Mouse (Mus musculus) C2C12 (cell line): Measurements from ENCODE around the gene Igf2r. TPM values are rescaled to one million over a fixed set of nuclear protein-coding genes. Genes with fewer than 3 reads are reported as not detected.
A peak's percentile ranks its signal among the peaks of the same experiment; 100 is the strongest.

Source experiments
- H3K27me3 ChIP-seq: one replicate; pipeline ENCODE4 v1.6.1; 2011; ENCODE audit not compliant: control insufficient read depth, insufficient read depth, insufficient read length
- H3K36me3 ChIP-seq: one replicate; pipeline ENCODE4 v1.6.1; 2011; ENCODE audit not compliant: control insufficient read depth, insufficient read depth
- H3K4me3 ChIP-seq: one replicate; pipeline ENCODE4 v1.5.1; 2011; ENCODE audit warnings: mild to moderate bottlenecking, control low read depth; ENCODE audit not compliant: poor library complexity, insufficient read depth, severe bottlenecking
- H3K79me2 ChIP-seq: one replicate; pipeline ENCODE4 v1.6.1; 2011; ENCODE audit not compliant: control insufficient read depth, insufficient read depth
- H3K79me3 ChIP-seq: one replicate; pipeline ENCODE4 v1.6.1; 2011; ENCODE audit warnings: low read depth, control low read depth
- H3ac ChIP-seq: one replicate; pipeline ENCODE3; 2011; ENCODE audit warnings: low read depth; ENCODE audit not compliant: control insufficient read depth, insufficient read length
- CEBPB ChIP-seq: IDR thresholded peaks from one replicate; pipeline ENCODE4 v1.6.1; 2011; ENCODE audit warnings: low read depth, mild to moderate bottlenecking, control low read depth, moderate library complexity
- CTCF ChIP-seq: IDR thresholded peaks from one replicate; pipeline ENCODE4 v1.5.1; 2011; ENCODE audit not compliant: control insufficient read depth, insufficient read depth, insufficient read length
- FOSL1 ChIP-seq: IDR thresholded peaks from one replicate; pipeline ENCODE4 v1.8.0; 2011; ENCODE audit warnings: mild to moderate bottlenecking, low read length; ENCODE audit not compliant: poor library complexity, insufficient read depth, severe bottlenecking
- MAX ChIP-seq: IDR thresholded peaks from one replicate; pipeline ENCODE4 v1.6.1; 2011; ENCODE audit warnings: mild to moderate bottlenecking, control low read depth
- MYOD1 ChIP-seq: IDR thresholded peaks from one replicate; pipeline ENCODE4 v1.6.1; 2011; ENCODE audit warnings: low read depth; ENCODE audit not compliant: control insufficient read depth, insufficient read length
- MYOG ChIP-seq: IDR thresholded peaks from one replicate; pipeline ENCODE4 v1.6.1; 2011; ENCODE audit not compliant: control insufficient read depth, insufficient read length; ENCODE audit errors: extremely low read depth
- USF1 ChIP-seq: IDR thresholded peaks from one replicate; pipeline ENCODE4 v1.6.1; 2011; ENCODE audit warnings: low read depth, mild to moderate bottlenecking, control low read depth, moderate library complexity
- polyA plus RNA-seq: library from polyadenylated mRNA; unstranded; fragments of >200 nt; fragmentation: generic; extraction: Trizol; gene quantifications from one replicate; pipeline ENCODE4 v1.2.1, GENCODE M21; 2012; ENCODE audit warnings: missing spikeins

Gene Igf2r
- polyA plus RNA-seq, 1 experiment = 2.3 TPM

DNA sequence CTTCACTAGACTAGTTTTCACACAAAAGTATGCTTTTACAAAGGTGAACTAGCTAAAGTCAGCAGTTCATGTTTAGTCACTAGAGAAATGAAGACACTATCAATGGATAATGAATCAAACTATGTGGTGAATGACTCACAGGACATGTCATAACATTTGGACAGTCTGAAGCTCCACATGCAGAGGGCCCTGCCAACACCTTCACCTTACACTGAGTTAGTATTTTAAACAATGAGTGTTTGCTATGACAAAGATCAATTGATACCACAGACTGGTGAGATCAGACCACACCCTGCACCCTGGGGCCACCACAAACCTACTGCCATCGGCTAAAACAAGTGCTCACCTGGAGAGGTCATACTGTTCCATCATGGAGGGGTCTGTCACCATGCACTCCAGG, 54.4 kb downstream of the Igf2r start:
- Histone ChIP-seq H3K27me3 (no peaks in the 10 kb centered on the region), H3ac (no peak overlapping the region), H3K79me3 (no peaks in the 10 kb centered on the region), H3K79me2 (no peaks in the 10 kb centered on the region), H3K36me3 (no peaks in the 10 kb centered on the region), H3K4me3 (no peak overlapping the region)
- TF ChIP-seq MAX (no peak), USF1 (no peak), MYOD1 (no peak), CEBPB (no peak), FOSL1 (no peak), CTCF (no peak), MYOG (no peak)

DNA sequence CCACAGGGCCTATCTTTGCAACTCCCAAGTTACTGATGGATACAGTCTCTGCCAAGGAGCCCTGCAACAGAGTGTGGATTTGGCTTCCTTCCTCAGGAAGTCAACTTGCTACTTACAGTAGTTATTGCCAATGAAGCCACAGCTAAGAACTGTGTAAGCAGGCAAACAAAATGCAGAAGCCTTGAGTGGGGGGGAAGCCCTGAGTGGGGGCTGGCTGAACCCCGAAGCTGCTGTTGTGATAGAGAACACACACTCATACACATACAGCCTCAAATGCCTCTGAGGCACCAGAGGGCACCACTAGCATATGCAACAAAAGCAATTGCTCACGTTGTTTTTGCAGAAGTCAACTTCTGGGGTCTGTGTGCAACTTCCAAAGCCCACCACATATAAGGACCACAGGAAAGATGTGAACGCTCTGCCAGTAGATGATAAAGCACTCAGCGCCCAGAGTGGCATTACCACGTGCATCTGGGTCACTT, 55.3 kb downstream of the Igf2r start:
- no peak overlapping the region for H3K4me3 ChIP-seq

DNA sequence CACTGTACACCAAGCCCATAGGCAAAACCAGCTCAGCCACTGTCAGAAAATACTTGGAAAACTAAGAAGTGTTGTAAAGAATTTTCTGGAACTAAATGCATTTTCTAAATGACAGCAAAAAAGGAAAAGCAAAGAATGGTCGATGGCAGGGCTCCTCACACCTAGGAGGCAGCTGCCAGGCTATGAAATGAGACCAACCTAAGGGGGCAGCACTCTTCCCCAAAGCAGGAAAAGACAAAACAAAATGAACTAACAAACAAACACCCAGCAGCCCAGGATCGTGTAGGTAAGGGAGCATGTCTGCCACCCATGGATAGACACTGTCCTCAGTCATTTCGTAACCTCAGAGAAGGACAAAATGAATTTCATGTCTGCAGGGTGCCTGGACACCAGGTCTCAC, 56.5 kb downstream of the Igf2r start:
- Histone ChIP-seq H3K27me3 (no peaks in the 10 kb centered on the region), H3K79me2 (no peaks in the 10 kb centered on the region), H3K36me3 (no peaks in the 10 kb centered on the region), H3ac (no peak overlapping the region), H3K79me3 (no peaks in the 10 kb centered on the region), H3K4me3 (no peak overlapping the region)
- TF ChIP-seq CTCF = no peak
- TF ChIP-seq FOSL1 = no peak
- TF ChIP-seq CEBPB = no peak
- no peak for TF ChIP-seq MAX
- TF ChIP-seq MYOG = no peak
- TF ChIP-seq MYOD1 = no peak
- TF ChIP-seq USF1 = no peak

More for the DNA sequence above, 55.3 kb downstream of the Igf2r start:
- no peaks in the 10 kb centered on the region for H3K79me3 ChIP-seq
- no peaks in the 10 kb centered on the region for H3K27me3 ChIP-seq
- no peak for TF ChIP-seq MYOG
- no peak for TF ChIP-seq USF1
- TF ChIP-seq FOSL1 = no peak
- H3K36me3 ChIP-seq = no peaks in the 10 kb centered on the region
- no peak overlapping the region for H3ac ChIP-seq
- H3K79me2 ChIP-seq = no peaks in the 10 kb centered on the region

DNA sequence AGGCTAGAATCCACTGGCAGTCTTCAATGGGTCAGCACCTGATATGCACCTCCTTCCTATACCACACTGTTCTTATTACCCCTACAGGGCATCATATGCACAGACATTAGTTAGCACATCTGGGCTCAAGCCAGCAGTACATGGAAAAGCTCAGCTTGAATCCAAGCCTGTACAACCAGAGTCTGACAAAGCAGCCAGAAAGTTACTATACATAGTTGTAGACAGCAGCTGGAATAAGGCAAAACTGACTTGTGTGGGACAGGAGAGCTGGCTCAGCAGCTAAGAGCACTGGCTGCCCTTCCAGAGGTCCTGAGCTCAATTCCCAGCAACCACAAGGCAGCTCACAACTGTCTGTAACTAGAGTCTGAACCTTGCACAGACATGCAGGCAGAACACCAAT, 57.3 kb downstream of the Igf2r start:
- Histone ChIP-seq H3K79me3 (no peaks in the 10 kb centered on the region), H3K4me3 (no peak overlapping the region), H3K79me2 (no peaks in the 10 kb centered on the region), H3K27me3 (no peaks in the 10 kb centered on the region), H3K36me3 (no peaks in the 10 kb centered on the region), H3ac (no peak overlapping the region)
- no peak for TF ChIP-seq MYOD1
- no peak for TF ChIP-seq FOSL1
- TF ChIP-seq MAX = no peak
- TF ChIP-seq CTCF = no peak
- no peak for TF ChIP-seq MYOG
- no peak for TF ChIP-seq CEBPB
- no peak for TF ChIP-seq USF1

DNA sequence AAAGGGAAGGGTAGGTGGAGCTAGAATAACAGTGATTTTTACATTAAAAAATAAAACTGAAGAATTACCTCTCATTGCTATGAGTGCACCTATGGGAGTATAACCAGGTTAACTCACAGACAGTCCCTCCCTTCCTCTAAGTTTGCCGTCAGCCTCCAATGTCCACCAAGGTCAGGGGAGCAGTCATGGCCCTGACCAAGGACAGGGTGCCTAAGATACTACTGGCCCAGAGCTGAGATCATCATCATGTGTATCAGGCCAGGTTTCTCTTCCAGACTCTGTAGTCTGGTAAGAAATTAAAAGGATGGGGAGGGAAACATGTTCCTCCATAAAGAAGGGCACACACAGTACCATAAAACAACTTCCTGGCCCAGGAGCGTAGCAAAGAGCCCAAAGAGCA, 58.5 kb downstream of the Igf2r start:
- Histone ChIP-seq H3ac (no peak overlapping the region), H3K79me2 (no peaks in the 10 kb centered on the region), H3K4me3 (no peak overlapping the region), H3K27me3 (no peaks in the 10 kb centered on the region), H3K79me3 (no peaks in the 10 kb centered on the region), H3K36me3 (no peaks in the 10 kb centered on the region)
- TF ChIP-seq CTCF = no peak
- TF ChIP-seq MYOG = no peak
- TF ChIP-seq MAX = no peak
- no peak for TF ChIP-seq CEBPB
- TF ChIP-seq USF1 = no peak
- TF ChIP-seq FOSL1 = no peak
- no peak for TF ChIP-seq MYOD1

DNA sequence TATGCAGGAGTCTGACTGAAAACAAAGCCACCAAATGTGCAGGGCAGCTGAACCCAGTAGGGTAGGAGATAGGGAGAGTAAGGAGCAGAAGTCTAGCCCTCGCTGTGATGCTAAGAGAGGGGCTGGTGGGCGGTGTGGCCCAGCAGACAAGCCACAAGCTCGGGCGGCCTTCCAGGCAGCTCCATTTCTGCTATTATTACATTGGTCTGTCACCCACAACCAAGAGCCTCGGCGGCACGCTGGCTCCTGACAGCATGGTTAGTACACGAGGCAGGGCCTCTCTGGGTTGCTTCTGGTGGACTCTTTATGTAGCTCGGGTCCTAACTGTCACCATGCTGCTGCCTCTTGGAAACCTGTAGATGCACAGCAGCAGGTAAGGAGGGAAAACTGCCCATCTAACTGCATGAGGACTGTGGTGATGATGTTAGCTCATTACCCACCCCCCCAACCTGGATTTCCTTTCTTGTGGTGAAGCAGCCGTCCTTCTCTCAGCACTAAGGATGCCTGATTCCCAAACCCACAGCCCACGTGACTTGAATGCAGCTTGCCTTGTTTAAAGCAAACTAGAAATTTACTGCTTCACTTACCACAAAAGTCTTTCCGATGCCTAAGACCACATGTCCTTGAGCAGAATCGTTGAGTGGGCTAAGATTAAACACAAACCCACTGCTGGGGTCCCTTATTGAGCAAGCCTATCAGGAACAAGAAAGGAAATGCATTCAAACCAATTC, 59.2 kb downstream of the Igf2r start:
- no peak overlapping the region for H3ac ChIP-seq
- no peak overlapping the region for H3K4me3 ChIP-seq
- TF ChIP-seq USF1 (peak; percentile 38), MYOD1 (no peak), MAX (no peak), FOSL1 (no peak)
- no peaks in the 10 kb centered on the region for H3K27me3 ChIP-seq
- no peaks in the 10 kb centered on the region for H3K79me2 ChIP-seq
- no peaks in the 10 kb centered on the region for H3K79me3 ChIP-seq
- H3K36me3 ChIP-seq = no peaks in the 10 kb centered on the region
